Mouse (Mus musculus) large intestine, adult 2 months (tissue): ENCODE results near the gene Adcy7. TPM values are rescaled to one million over a fixed set of nuclear protein-coding genes. Genes with fewer than 3 reads are reported as not detected.

ENCODE experiments used
- DNase-seq: peaks from one replicate; pipeline ENCODE4 v3.0.0-alpha.2; 2012; ENCODE audit warnings: low read depth, low spot score
- WGBS: fragments of 180-500 bp; shearing (Covaris S2); methylation state at CpG from one replicate; pipeline ENCODE4 v1.1.7; 2018; 5-methylcytosine and 5-hydroxymethylcytosine counted together
- polyA plus RNA-seq: library from polyadenylated mRNA; depleted of rRNA; stranded (reverse); fragments of >200 nt; gene quantifications from 2 replicates; pipeline ENCODE4 v1.2.3, GENCODE M21; 2012

Adcy7 gene
- polyA plus RNA-seq, 1 experiment, result 6.7 TPM

DNA sequence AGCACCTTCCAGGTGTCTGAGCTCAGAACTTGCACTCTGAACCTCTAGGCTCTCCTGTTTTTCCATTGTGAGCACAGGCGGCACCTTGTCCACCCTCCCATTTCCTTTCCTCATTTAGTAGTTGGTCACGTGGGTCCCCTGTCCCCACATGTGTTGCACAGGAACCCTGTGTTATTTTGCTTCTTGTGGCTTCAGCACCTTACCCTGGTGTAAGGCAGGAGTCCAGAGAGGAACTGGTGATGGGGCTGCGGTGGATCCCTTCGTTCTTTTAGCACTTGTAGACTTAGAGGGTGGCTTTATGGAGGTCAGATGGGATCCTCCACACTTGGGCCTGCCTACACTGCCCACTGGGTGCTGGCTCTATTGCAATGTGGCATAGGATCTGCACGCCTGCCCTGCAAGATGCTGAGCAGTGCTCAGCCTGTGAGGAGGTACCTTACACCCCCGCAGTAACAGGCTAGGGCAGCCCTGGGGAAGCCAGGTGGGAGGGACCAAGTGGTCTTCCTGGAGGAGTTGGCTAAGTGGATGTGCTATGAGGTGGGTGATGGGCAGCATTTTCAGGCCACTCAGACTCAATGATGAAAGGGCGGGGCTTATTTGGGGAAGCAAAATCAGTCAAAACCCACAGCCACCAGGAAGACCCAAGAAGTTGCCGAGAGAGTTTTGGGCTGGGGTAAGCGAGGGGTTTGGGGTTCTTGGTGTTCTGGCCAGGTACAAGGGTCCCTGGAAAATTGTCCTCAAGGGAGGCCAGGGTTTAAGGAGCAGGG, 21.6 kb downstream of the Adcy7 start:
- WGBS, result 75% methylated on average over 9 of the region's 9 CpGs
- no peak for DNase-seq

DNA sequence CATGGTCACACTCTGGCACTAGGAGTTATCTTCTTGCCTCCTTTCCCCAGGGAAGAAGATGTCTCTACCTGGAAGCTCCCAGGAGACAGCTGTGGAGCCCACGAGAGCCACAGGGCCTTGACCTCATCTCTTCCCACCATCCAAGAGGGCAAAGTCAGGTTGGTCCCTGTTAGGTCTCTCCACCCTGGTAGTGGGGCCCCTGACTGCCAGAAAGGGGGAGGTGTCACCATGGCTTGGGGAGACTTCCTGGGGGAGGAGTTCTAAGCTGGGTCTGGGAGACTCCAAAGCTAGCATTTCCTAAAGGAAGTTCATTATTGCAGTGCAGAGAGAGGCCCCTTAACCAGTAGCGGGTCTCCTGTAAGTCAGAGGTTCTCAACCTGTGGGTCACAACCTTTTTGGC, 22.8 kb downstream of the Adcy7 start:
- DNase-seq, result no peak
- WGBS, result 69% methylated on average over 2 of the region's 2 CpGs

GRCm38 (mm10) chr8:88297976-88298732, 26.0 kb downstream of the Adcy7 start:
- WGBS, result 28% methylated on average over 12 of the region's 12 CpGs
- DNase-seq, result no peak

- WGBS, result 91% methylated on average over 10 of the region's 10 CpGs
- no peak for DNase-seq
These were observed 26.5 kb downstream of the Adcy7 start for GRCm38 (mm10) chr8:88298733-88299103.

- 60% methylated on average over 10 of the region's 10 CpGs for WGBS
- no peak for DNase-seq
These were observed 27.9 kb downstream of the Adcy7 start for GRCm38 (mm10) chr8:88299907-88300603.

DNA sequence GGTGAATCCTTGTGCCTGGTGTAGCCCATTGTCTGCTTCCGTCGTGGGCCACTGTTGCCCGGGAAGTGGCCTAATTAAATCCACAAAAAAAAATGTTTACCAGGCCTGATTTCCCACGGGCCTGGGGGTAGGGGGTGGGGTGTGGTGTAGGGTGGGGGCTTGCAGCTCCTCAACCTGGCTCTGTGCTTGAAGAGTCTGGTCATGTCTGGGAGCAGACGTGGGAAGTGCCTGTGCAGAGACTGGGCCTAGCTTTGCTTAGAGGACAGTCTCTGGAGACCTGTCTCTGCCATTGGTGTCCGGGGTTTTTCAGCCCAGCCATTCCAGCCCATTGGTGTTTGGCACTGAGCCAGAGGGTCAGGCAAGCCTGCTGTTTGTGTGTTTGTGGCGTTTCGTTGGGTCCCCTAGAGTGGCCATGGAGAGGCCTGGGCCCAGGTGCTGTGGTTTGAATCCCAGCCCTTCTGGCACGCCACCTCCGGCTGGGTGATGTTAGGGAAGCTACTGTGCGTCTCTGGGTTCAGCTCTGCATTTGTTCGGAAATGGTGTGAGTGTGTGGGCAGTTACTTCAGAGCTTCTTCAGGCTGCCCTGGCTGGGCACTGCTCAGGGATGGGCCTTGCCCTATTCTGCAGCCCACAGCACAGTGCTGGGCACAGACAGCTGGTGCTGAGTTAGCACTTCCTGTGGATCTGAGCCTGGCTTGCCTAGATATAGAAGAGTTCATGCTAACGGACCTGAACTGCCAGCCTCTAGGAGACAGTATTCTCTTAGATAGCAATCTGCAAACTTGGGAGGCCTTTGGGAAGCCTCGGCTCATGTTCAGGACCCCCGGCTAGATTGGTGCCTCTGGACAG, 29.6 kb downstream of the Adcy7 start:
- 73% methylated on average over 15 of the region's 15 CpGs for WGBS
- no peak for DNase-seq

GRCm38 (mm10) chr8:88305814-88306213, 33.6 kb downstream of the Adcy7 start:
- no peak for DNase-seq
- WGBS, result 76% methylated on average over 4 of the region's 4 CpGs

DNA sequence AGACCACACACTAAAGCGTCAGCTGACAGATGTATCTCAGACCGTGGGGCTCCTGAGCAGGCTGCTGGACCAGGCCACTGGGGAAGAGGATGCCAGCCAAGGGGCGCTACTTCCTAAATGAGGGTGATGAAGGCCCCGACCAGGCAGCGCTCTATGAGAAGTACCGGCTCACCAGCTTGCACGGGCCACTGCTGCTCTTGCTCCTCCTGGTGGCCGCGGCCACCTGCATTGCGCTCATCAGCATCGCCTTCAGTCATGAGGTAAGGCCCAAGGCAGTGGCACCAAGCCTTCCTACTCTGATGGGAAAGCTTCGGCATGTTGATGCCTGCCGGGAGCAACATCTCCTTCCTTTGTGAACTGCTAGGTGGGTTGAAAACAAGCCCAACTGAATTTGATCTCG, 34.3 kb downstream of the Adcy7 start:
- no peak for DNase-seq
- 61% methylated on average over 14 of the region's 14 CpGs for WGBS

GRCm38 (mm10) chr8:88307736-88308135, 35.5 kb downstream of the Adcy7 start:
- WGBS, result 80% methylated on average over 4 of the region's 4 CpGs
- no peak for DNase-seq

DNA sequence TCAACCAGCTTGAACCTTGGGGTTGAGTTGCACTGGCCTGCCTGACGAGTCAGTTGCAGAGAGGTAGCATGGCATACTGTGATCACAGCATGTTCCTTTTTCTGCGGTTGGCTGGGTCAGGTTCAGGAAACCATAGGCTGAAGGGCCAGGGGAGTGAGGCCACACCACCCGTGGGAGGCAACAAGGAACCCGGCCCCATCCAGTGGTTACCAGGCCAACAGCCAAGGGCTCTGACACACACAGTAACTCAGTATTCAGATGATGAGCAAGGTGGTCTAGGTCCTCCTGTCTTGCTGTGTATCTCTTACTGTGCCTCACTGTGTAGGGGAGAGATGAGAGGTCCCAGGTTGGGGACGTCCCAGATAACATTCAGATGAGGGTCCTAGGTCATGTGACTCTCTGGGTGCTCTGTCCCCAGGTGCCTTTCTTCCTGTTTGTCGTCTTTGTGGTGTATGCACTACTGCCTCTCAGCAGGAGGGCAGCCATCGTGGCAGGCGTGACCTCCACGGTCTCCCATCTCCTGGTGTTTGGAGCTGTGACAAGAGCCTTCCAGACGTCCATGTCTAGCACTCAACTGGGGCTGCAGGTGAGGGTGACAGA, 37.2 kb downstream of the Adcy7 start:
- 59% methylated on average over 10 of the region's 10 CpGs for WGBS
- DNase-seq, result no peak

DNA sequence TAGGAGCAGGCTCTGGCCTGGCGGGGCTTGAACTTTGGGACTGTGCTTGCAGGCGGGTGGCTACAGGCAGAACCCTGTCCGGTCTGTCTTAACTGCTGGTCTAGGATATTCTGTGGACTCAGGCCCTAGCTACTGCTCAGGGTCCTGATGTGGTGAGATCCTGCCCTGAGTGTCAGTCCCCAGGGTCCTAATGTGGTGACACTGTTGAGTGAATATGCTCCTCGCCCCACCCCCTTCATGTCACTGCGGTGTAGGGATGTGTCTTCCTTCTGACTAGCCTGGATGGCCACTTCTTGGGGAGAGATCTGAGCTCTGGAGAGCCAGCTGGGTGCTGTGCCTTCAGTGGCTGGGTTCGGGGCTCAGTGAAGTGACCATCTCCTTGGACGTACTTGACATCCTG, 37.7 kb downstream of the Adcy7 start:
- WGBS, result 87% methylated on average over 7 of the region's 7 CpGs
- DNase-seq, result no peak

DNA sequence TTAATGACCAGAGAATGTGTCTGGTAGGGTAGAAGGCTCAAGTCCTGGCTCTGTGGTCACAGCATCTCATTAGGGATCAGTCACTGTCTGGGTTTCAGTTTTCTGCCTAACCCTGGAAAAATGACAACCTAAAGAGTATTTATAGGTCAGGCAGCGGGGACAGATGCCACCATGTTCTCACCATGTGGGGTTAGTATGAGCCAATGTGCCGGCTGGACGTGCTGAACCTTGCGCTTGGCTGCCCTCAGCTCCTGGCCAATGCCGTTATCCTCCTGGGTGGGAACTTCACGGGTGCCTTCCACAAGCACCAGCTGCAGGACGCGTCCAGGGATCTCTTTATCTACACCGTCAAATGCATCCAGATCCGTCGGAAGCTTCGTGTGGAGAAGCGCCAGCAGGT, 38.1 kb downstream of the Adcy7 start:
- DNase-seq, result no peak
- 89% methylated on average over 13 of the region's 13 CpGs for WGBS

GRCm38 (mm10) chr8:88312966-88313365, 40.8 kb downstream of the Adcy7 start:
- WGBS, result 57% methylated on average over 8 of the region's 8 CpGs
- no peak for DNase-seq

- DNase-seq, result no peak
- WGBS, result 91% methylated on average over 12 of the region's 12 CpGs
These were observed 41.8 kb downstream of the Adcy7 start for GRCm38 (mm10) chr8:88313991-88314390.

DNA sequence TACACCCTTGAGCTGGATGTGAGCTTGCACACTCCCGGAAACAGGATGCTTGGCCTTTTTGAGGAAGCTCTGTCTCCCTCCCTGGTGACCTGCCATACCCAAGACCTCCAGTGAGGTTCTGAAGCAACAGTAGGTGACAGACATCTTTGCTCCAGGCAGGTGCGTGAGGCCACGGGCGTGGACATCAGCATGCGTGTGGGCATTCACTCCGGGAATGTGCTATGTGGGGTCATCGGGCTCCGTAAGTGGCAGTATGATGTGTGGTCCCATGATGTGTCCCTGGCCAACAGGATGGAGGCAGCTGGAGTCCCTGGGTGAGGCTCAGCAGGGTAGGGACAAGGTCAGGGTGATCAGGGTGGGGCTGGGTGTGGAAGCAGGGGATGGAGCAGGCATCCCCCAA, 43.1 kb downstream of the Adcy7 start:
- 82% methylated on average over 8 of the region's 8 CpGs for WGBS
- DNase-seq, result no peak

DNA sequence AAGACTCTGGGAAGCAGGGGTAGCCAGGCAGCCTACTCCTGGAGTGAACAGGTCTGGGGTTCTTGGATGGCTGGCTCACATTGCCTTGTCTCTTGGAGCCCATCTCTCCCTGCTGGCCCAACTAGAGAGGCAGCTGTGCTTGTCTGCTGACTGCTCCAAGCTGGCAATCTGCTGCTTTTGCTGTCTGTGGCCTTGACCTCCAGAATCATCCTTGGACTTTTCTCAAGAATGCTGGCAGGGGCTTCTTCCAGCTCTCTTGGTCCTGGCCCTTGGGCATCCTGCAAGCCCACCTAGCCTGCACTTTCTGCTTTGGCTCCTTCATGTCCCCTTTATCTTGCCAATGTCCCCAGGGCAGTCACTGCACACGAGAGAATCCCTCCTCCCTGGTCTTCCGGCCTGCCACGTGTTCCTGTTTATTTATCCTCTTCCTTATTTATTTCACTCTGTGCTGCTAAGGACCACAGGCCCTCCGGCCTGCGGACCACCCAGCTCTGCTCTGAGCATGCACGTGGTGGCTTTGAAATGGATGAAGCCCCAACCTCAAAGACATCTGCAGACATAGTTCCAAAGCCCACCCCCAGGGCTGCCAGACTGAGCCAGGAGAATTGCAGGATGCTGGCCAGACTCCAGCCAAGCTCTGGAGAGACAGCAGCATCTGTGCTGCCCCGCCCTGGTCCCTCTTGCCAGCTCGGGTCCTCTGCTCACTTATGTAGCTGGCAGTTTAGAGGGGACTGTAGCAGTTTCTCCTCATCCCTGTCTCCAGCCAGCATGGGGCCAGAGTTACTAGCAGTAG, 44.1 kb downstream of the Adcy7 start:
- 36% methylated on average over 8 of the region's 8 CpGs for WGBS
- DNase-seq, result no peak

DNA sequence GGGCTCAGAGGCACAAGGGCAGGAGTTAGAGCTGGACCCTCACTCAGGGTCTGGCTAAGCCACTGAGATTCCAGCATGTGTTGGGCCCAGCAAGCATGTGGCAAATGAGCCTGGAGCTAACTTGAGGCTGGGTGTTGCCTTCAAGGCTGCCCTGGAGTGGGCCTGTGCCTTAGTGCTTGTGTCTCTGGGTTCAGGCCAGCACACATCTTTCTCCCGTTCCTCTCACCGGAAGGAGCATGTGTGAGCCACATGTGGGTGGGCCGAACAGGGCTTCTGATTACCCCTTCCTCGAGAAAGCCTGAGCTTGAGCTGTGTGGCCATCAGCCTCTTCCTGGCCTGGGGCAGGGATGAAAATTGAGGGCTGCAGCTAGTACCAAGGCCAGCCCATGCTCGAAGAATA, 45.1 kb downstream of the Adcy7 start:
- DNase-seq, result no peak
- 67% methylated on average over 5 of the region's 5 CpGs for WGBS

DNA sequence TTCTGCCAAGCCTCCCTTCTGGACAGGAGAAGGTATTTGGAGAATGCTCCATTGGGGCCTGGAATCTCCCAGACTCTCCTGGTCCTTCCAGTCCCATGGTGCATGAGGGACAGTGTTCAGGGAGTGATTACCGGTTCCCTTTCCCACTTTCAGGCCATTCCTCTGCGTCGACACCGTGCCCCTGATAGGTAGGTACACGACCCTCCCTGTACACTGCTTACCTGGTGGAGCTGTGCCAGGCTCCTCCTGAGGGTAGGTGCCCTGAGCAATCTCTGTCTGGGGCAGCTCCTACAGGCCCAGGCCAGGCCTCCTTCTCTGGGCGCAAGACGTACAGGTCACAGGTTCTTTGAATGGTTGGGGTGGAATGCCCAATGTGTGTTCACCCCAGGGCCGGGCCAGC, 45.9 kb downstream of the Adcy7 start:
- WGBS, result 86% methylated on average over 8 of the region's 8 CpGs
- DNase-seq, result no peak

- 94% methylated on average over 6 of the region's 6 CpGs for WGBS
- DNase-seq, result no peak
These were observed 47.9 kb downstream of the Adcy7 start for GRCm38 (mm10) chr8:88320134-88320533.
